8 mouse cellular contexts compared by ENCODE assay signal in the genomic region with DNA sequence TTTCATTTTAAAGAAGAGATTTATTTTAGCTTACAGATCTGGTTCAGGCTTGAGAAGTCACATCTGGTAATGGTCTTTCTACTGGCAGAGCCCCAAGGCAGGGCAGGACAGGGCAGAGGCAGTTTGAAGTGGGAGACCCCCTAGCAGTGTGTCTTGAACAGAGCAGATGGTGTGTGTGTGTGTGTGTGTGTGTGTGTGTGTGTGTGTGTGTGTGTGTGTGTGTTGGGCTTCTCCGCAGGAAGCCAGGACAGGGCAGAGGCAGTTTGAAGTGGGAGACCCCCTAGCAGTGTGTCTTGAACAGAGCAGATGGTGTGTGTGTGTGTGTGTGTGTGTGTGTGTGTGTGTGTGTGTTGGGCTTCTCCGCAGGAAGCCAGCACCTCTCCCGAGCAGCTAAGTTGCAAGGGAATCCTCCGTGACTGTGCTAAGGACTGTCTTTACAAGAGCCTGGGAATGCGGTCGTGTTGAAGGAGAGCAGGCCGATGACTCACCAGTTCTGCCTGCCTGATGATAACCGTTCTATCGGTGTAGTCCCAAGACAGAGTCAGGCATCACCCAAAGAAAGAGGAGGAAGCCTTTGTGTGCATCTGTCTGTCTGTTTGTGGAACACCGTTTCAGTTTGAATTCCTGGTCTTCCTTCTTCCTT. TPM values are rescaled to one million over a fixed set of nuclear protein-coding genes. Genes with fewer than 3 reads are reported as not detected.
DNase-seq lines count a peak whose midpoint lies in the region; ATAC-seq and TF ChIP-seq lines count a peak whose summit lies in the region.
"Not testable (repeated sequence)": the region's sequence is repeated elsewhere in the genome, so short reads cannot be mapped to it uniquely, and the experiment has no call there.

No protein-coding gene starts in this region.

- H3K27ac ChIP-seq in ES-Bruce4 (ENCODE audit: insufficient read depth, low read length): peak overlapping the region; percentile 42
- H3K27ac ChIP-seq in brown adipose tissue, adult 24 weeks (replicated peaks; ENCODE audit: low read depth, low read length): peak overlapping the region; percentile 23; the same call in 1 of the 2 replicates
- not testable (repeated sequence) for H3K27ac ChIP-seq in embryonic facial prominence, embryonic 11.5 days (replicated peaks; ENCODE audit: low read depth, low read length); hindbrain, embryonic 14.5 days
- peak overlapping the region; percentile 59 for H3K27ac ChIP-seq in gastrocnemius, adult 2 months

- not testable (repeated sequence) for TF ChIP-seq CTCF in ES-Bruce4 (IDR thresholded peaks at IDR 0.05; ENCODE audit: low read depth, low read length); gastrocnemius, adult 2 months (IDR thresholded peaks at IDR 0.05)

- TF ChIP-seq POLR2A in ES-Bruce4 (IDR thresholded peaks at IDR 0.05; ENCODE audit: insufficient read depth, low read length): not testable (repeated sequence)

- H3K4me1 ChIP-seq in ES-Bruce4 (ENCODE audit: control insufficient read depth, insufficient read depth, low read length); embryonic facial prominence, embryonic 11.5 days (ENCODE audit: control insufficient read depth, insufficient read depth, low read length); hindbrain, embryonic 14.5 days (replicated peaks; ENCODE audit: control insufficient read depth, insufficient read depth, low read length): not testable (repeated sequence)
- H3K4me1 ChIP-seq in brown adipose tissue, adult 24 weeks (ENCODE audit: control insufficient read depth, insufficient read depth, insufficient read length, low read length): peaks cover 10% of the 10 kb centered on the region

- H3K36me3 ChIP-seq in ES-Bruce4 (ENCODE audit: control insufficient read depth, insufficient read depth, low read length, poor library complexity, severe bottlenecking); embryonic facial prominence, embryonic 11.5 days (replicated peaks; ENCODE audit: control insufficient read depth, insufficient read depth, low read depth, low read length); hindbrain, embryonic 14.5 days (replicated peaks; ENCODE audit: control insufficient read depth, insufficient read depth): not testable (repeated sequence)

- 0 out of 2 replicates have a peak overlapping the region, but pooled peaks have one; percentile 2 for H3K4me3 ChIP-seq in ES-Bruce4 (ENCODE audit: low read depth, low read length)
- not testable (repeated sequence) for H3K4me3 ChIP-seq in brown adipose tissue, adult 24 weeks (ENCODE audit: insufficient read depth, low read depth, low read length); embryonic facial prominence, embryonic 11.5 days (ENCODE audit: low read depth, low read length); hindbrain, embryonic 14.5 days (replicated peaks; ENCODE audit: low read length)
- peak overlapping the region; percentile 35 for H3K4me3 ChIP-seq in gastrocnemius, adult 2 months

- 54% methylated on average over 10 of the region's 10 CpGs for WGBS in embryonic facial prominence, embryonic 11.5 days
- 46% methylated on average over 10 of the region's 10 CpGs for WGBS in hindbrain, embryonic 14.5 days

- peak; percentile 57; the same call in 1 of the 2 replicates for TF ChIP-seq EP300 in ES-Bruce4 (IDR thresholded peaks at IDR 0.05; ENCODE audit: insufficient read depth, low read depth, low read length)

- not testable (repeated sequence) for H3K4me2 ChIP-seq in embryonic facial prominence, embryonic 11.5 days (ENCODE audit: low read depth, low read length); hindbrain, embryonic 14.5 days (replicated peaks)

- intact Hi-C loops in gastrocnemius, adult 2 months (cut with DNase I); left cerebral cortex, postnatal 10 days (cut with DNase I): not testable (repeated sequence)

- not testable (repeated sequence) for DNase-seq in embryonic facial prominence, embryonic 11.5 days (ENCODE audit: low spot score); gastrocnemius, adult 2 months; hindbrain, embryonic 14.5 days (ENCODE audit: low spot score)
- peak; percentile 34 to 39 for DNase-seq in left cerebral cortex, postnatal 10 days (ENCODE audit: extremely low spot score in 1 of 2, low spot score in 2 of 2)
- DNase-seq in lung, postnatal 10 days: peak; percentile 26
- peak; percentile 66 to 74 for DNase-seq in right cerebral cortex, adult 2 months (ENCODE audit: low spot score in 2 of 2)

- ATAC-seq in embryonic facial prominence, embryonic 11.5 days (replicated peaks; ENCODE audit: insufficient number of reproducible peaks, low FRiP score, low TSS enrichment, low read depth): peak; percentile 59; the same call in 1 of the 2 replicates
- peak; percentile 74; the same call in 1 of the 2 replicates for ATAC-seq in hindbrain, embryonic 14.5 days (ENCODE audit: low FRiP score)

- H3K27me3 ChIP-seq in ES-Bruce4 (ENCODE audit: control insufficient read depth, insufficient read depth, low read length, poor library complexity, severe bottlenecking); embryonic facial prominence, embryonic 11.5 days (ENCODE audit: control insufficient read depth, insufficient read depth, low read length); hindbrain, embryonic 14.5 days (ENCODE audit: control insufficient read depth, insufficient read depth, low read length): not testable (repeated sequence)

- not testable (repeated sequence) for H3K9me3 ChIP-seq in ES-Bruce4 (replicated peaks; ENCODE audit: control insufficient read depth, insufficient read depth, low read length, poor library complexity, severe bottlenecking); embryonic facial prominence, embryonic 11.5 days (replicated peaks; ENCODE audit: control insufficient read depth, low read length); hindbrain, embryonic 14.5 days (ENCODE audit: control insufficient read depth, low read length)

- H3K9ac ChIP-seq in ES-Bruce4 (ENCODE audit: low read depth, poor library complexity, severe bottlenecking): 0 out of 2 replicates have a peak overlapping the region, but pooled peaks have one; percentile 2
- not testable (repeated sequence) for H3K9ac ChIP-seq in embryonic facial prominence, embryonic 11.5 days (replicated peaks; ENCODE audit: low read length); hindbrain, embryonic 14.5 days

RNA-seq across cellular contexts. Expression of gene Add1, which starts 8.3 kb away (rescaled TPM):
- 71.7 and 76.9 TPM in 2 replicates for polyA plus RNA-seq in ES-Bruce4 (2011; ENCODE audit: insufficient read depth, insufficient read length, low read depth, missing spikeins)
- 62.4 and 72.7 TPM in 2 replicates for polyA plus RNA-seq in brown adipose tissue, adult 24 weeks (2012; ENCODE audit: insufficient read depth, insufficient read length, missing spikeins)
- polyA plus RNA-seq in embryonic facial prominence, embryonic 11.5 days (2014; fragmentation: Nextera tagmentation; extraction: Ambion mirVana): 145 and 160 TPM in 2 replicates
- 10 to 100 TPM; 72.3 to 74.9 TPM for total RNA-seq in gastrocnemius, adult 2 months (2021)
- 225 and 234 TPM in 2 replicates for polyA plus RNA-seq in hindbrain, embryonic 14.5 days (2014; fragmentation: Nextera tagmentation; extraction: Ambion mirVana)
- total RNA-seq in left cerebral cortex, postnatal 10 days (2021): 100 to 1,000 TPM; 294 to 308 TPM

RNA-seq across cellular contexts. Expression of gene Mfsd10, which starts 55.2 kb away (rescaled TPM):
- polyA plus RNA-seq in ES-Bruce4 (2011; ENCODE audit: insufficient read depth, insufficient read length, low read depth, missing spikeins): 70.1 and 91.6 TPM in 2 replicates
- polyA plus RNA-seq in brown adipose tissue, adult 24 weeks (2012; ENCODE audit: insufficient read depth, insufficient read length, missing spikeins): 6.1 and 8.3 TPM in 2 replicates
- polyA plus RNA-seq in embryonic facial prominence, embryonic 11.5 days (2014; fragmentation: Nextera tagmentation; extraction: Ambion mirVana): 70.8 and 77.4 TPM in 2 replicates
- 1 to 10 TPM; 4.2 to 6.4 TPM for total RNA-seq in gastrocnemius, adult 2 months (2021)
- 70.3 and 93.3 TPM in 2 replicates for polyA plus RNA-seq in hindbrain, embryonic 14.5 days (2014; fragmentation: Nextera tagmentation; extraction: Ambion mirVana)
- total RNA-seq in left cerebral cortex, postnatal 10 days (2021): 10 to 100 TPM; 44.1 to 53.3 TPM

RNA-seq across cellular contexts. Expression of gene Sh3bp2, which starts 56.2 kb away (rescaled TPM):
- polyA plus RNA-seq in ES-Bruce4 (2011; ENCODE audit: insufficient read depth, insufficient read length, low read depth, missing spikeins): 2.6 and 2.8 TPM in 2 replicates
- 2.7 and 3.0 TPM in 2 replicates for polyA plus RNA-seq in brown adipose tissue, adult 24 weeks (2012; ENCODE audit: insufficient read depth, insufficient read length, missing spikeins)
- 7.4 and 10.4 TPM in 2 replicates for polyA plus RNA-seq in embryonic facial prominence, embryonic 11.5 days (2014; fragmentation: Nextera tagmentation; extraction: Ambion mirVana)
- total RNA-seq in gastrocnemius, adult 2 months (2021): 1 to 10 TPM in 1 of 2 experiments, under 1 TPM in 1; 0.98 to 7.7 TPM
- polyA plus RNA-seq in hindbrain, embryonic 14.5 days (2014; fragmentation: Nextera tagmentation; extraction: Ambion mirVana): 18.7 and 21.4 TPM in 2 replicates
- total RNA-seq in left cerebral cortex, postnatal 10 days (2021): 1 to 10 TPM; 6.4 to 7.3 TPM
